Mouse (Mus musculus): ENCODE results near the gene Pank1. TPM values are rescaled to one million over a fixed set of nuclear protein-coding genes. Genes with fewer than 3 reads are reported as not detected.

The Pank1 gene
- polyA plus RNA-seq, 1 experiment from 2014 or later, result 14.1 TPM

DNA sequence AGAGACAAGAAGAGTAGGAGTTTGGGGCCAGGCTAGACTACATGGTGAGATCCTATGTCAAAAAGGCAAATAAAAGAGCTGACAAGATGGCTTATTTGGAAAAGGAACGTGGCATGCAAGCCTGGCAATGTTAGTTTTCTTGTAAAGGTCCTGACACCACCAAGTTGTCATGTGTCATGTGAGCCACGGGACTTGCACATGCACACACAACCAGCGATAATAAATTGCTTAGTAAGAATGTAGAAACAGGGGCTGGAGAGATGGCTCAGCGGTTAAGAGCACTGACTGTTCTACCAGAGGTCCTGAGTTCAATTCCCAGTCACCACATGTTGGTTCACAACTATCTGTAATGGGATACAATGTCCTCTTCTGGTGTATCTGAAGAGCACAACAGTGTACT lies 7.1 kb upstream of the Pank1 start:
- H3K27me3 ChIP-seq (ENCODE audit: control insufficient read depth, insufficient read depth, low read length), result no peaks in the 10 kb centered on the region
- WGBS, result 90% methylated on average over 4 of the region's 4 CpGs
- H3K9me3 ChIP-seq (ENCODE audit: control insufficient read depth, low read length), result no peaks in the 10 kb centered on the region
- no peak for ATAC-seq (ENCODE audit: low read depth)
- H3K4me3 ChIP-seq (ENCODE audit: low read depth, low read length), result no peak overlapping the region
- no peaks in the 10 kb centered on the region for H3K4me1 ChIP-seq (ENCODE audit: control insufficient read depth, insufficient read depth, low read length)
- no peak overlapping the region for H3K9ac ChIP-seq (replicated peaks; ENCODE audit: low read depth, low read length)
- no peaks in the 10 kb centered on the region for H3K36me3 ChIP-seq (ENCODE audit: control insufficient read depth, insufficient read depth, low read length)
- no peak overlapping the region for H3K27ac ChIP-seq (ENCODE audit: low read depth, low read length)
- H3K4me2 ChIP-seq (ENCODE audit: low read depth, low read length), result no peak overlapping the region

DNA sequence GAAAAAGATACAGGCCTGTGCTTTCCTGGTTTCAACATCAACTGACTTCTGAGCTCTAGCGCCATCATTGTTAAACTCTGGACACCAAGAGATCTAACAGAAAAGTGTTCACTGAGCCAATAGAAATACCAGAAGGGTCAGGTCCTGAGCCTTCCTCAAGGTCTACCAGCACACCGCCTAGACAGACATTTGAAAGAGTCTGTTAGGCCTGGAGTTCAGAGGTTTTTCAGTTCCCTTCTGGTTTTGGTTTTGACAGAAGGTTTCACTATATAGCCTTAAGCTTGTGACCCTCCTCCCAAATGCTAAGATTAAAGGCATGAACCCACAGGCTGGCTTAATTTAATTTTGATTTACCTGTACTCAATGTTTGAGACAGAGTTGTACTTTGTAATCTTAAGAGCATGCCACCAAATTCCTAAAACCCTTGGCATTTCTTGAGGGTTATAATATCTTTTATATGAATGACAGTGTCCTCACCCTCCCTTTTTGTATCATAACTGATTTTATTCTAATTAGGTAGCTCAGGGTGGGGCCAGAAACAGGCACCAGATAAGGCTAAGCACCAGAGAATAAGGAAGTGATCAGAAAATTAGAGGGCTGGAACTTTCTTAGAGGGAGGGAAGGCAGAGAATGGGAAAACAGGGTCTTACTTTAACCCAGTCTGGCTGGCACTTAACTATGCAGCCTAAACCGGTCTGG lies 4.4 kb upstream of the Pank1 start:
- Histone ChIP-seq H3K4me2 (ENCODE audit: low read depth, low read length) (no peak overlapping the region), H3K36me3 (ENCODE audit: control insufficient read depth, insufficient read depth, low read length) (no peaks in the 10 kb centered on the region), H3K4me3 (ENCODE audit: low read depth, low read length) (no peak overlapping the region), H3K4me1 (ENCODE audit: control insufficient read depth, insufficient read depth, low read length) (no peaks in the 10 kb centered on the region; the same call in 1 of the 2 replicates), H3K9me3 (ENCODE audit: control insufficient read depth, low read length) (no peaks in the 10 kb centered on the region), H3K27me3 (ENCODE audit: control insufficient read depth, insufficient read depth, low read length) (no peaks in the 10 kb centered on the region), H3K9ac (replicated peaks; ENCODE audit: low read depth, low read length) (no peak overlapping the region), H3K27ac (ENCODE audit: low read depth, low read length) (no peak overlapping the region)
- ATAC-seq (ENCODE audit: low read depth), result no peak
- WGBS, result 94% methylated on average over 3 of the region's 3 CpGs

DNA sequence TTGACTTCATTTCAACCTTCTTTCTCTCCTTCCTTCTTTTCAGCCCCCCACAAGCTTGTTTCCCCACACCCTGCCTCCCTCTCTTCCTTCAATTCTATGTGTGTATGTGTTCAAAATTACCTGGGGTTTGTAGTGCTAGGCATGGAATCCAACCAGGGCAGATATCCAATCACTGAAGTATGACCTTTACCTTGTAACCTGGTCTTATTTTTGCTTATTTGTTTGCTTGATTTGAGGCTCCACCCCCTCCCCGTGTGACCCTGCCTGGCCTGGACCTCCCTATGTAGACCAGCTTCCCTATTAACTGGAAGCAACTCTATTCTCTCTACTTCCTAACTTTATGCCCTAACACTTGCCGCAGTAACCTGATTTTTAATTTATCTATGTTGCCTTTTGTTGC lies 3.2 kb upstream of the Pank1 start:
- Histone ChIP-seq H3K9ac (replicated peaks; ENCODE audit: low read depth, low read length) (no peak overlapping the region), H3K27ac (ENCODE audit: low read depth, low read length) (no peak overlapping the region), H3K27me3 (ENCODE audit: control insufficient read depth, insufficient read depth, low read length) (no peaks in the 10 kb centered on the region), H3K4me2 (ENCODE audit: low read depth, low read length) (no peak overlapping the region), H3K4me1 (ENCODE audit: control insufficient read depth, insufficient read depth, low read length) (no peaks in the 10 kb centered on the region; the same call in 1 of the 2 replicates), H3K36me3 (ENCODE audit: control insufficient read depth, insufficient read depth, low read length) (no peaks in the 10 kb centered on the region), H3K9me3 (ENCODE audit: control insufficient read depth, low read length) (no peaks in the 10 kb centered on the region), H3K4me3 (ENCODE audit: low read depth, low read length) (no peak overlapping the region)
- WGBS, result 91% methylated on average over 2 of the region's 2 CpGs
- ATAC-seq (ENCODE audit: low read depth), result no peak

DNA sequence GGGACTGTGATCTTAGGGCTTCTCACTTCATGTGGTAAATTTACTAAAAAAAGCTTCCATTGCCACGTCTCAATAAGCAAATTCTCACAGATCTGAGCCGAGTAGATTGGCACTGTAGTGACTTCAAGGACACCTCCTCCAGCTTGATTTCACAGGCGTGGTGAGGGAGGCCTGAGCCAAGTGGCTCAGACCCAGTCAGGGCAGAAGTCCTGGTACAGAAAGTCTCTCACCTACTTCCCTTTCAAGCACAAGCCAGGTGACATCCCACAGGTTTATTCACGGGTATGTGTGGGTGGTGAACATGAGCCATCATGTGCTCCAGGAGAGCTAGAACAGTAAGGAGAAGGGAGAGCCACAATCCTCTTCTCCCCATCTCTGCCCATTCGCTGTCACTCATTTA lies 1.9 kb upstream of the Pank1 start:
- Histone ChIP-seq H3K27me3 (ENCODE audit: control insufficient read depth, insufficient read depth, low read length) (no peaks in the 10 kb centered on the region), H3K9me3 (ENCODE audit: control insufficient read depth, low read length) (no peaks in the 10 kb centered on the region), H3K9ac (replicated peaks; ENCODE audit: low read depth, low read length) (no peak overlapping the region), H3K4me2 (ENCODE audit: low read depth, low read length) (no peak overlapping the region), H3K27ac (ENCODE audit: low read depth, low read length) (no peak overlapping the region), H3K4me1 (ENCODE audit: control insufficient read depth, insufficient read depth, low read length) (no peaks in the 10 kb centered on the region; the same call in 1 of the 2 replicates), H3K4me3 (ENCODE audit: low read depth, low read length) (no peak overlapping the region), H3K36me3 (ENCODE audit: control insufficient read depth, insufficient read depth, low read length) (no peaks in the 10 kb centered on the region)
- 87% methylated on average over 5 of the region's 5 CpGs for WGBS
- no peak for ATAC-seq (ENCODE audit: low read depth)

DNA sequence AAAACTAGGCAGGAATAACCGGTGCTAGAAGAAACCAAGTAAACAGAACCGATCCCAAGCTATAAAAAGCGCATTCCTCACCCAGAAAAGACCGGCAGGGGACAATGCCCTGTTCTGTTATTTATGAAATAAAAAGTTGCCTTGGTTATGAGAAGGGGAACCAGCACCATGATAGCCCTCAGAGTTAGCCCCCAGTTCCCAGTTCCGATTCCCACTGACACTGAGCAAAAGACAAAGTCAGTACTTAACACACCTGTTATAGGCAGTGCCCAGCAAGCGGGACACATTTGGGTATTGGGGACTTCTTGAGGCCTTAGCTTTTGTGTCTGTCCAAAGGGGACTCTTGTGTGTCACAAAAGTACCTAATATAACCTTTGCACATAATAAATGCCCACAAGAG lies 369 bp upstream of the Pank1 start:
- Histone ChIP-seq H3K9ac (replicated peaks; ENCODE audit: low read depth, low read length) (peak overlapping the region; percentile 94; the same call in 1 of the 2 replicates), H3K9me3 (ENCODE audit: control insufficient read depth, low read length) (no peaks in the 10 kb centered on the region), H3K27me3 (ENCODE audit: control insufficient read depth, insufficient read depth, low read length) (no peaks in the 10 kb centered on the region), H3K27ac (ENCODE audit: low read depth, low read length) (peak overlapping the region; percentile 98), H3K4me1 (ENCODE audit: control insufficient read depth, insufficient read depth, low read length) (no peaks in the 10 kb centered on the region; the same call in 1 of the 2 replicates), H3K36me3 (ENCODE audit: control insufficient read depth, insufficient read depth, low read length) (no peaks in the 10 kb centered on the region), H3K4me3 (ENCODE audit: low read depth, low read length) (peak overlapping the region; percentile 99), H3K4me2 (ENCODE audit: low read depth, low read length) (peak overlapping the region; percentile 81)
- 11% methylated on average over 6 of the region's 6 CpGs for WGBS
- ATAC-seq (ENCODE audit: low read depth), result no peak

DNA sequence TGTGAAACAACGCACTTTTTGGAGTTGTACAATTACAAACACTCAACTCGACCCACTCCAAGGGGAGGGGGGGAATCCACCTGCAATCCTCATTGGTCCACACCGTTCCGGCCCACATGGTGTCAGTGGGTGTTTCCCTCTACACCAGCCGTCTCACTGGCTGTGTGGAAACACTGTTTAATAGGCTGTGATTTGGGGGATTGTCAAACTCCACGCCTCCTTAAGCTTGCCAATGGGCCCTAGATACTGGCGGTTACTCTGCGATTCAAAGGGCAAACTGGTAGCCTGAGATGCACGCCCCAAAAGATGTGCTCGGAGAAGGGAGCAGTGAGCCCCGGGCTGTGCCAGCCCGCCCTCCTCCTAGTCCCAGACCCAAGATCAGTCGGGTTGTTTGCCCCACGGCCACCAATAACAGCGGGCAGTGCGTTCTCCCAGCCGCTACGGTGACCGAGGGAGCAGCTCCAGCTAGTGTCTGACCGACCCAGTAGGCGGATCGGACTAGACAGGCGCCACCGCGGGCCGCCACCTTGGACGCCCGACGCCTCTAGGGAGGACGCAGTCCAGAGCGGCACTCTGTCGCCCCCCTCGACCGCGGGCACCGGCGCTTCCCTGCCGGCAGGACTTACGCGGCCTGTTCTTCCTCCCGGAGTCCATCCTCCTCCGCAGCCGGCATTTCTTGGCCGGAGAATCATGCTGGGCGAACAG lies 1.2 kb downstream of the Pank1 start:
- Histone ChIP-seq H3K4me3 (ENCODE audit: low read depth, low read length) (peak overlapping the region; percentile 99), H3K9me3 (ENCODE audit: control insufficient read depth, low read length) (no peaks in the 10 kb centered on the region), H3K27ac (ENCODE audit: low read depth, low read length) (peak overlapping the region; percentile 98), H3K27me3 (ENCODE audit: control insufficient read depth, insufficient read depth, low read length) (no peaks in the 10 kb centered on the region), H3K4me2 (ENCODE audit: low read depth, low read length) (peak overlapping the region; percentile 81), H3K9ac (replicated peaks; ENCODE audit: low read depth, low read length) (peak overlapping the region; percentile 94), H3K36me3 (ENCODE audit: control insufficient read depth, insufficient read depth, low read length) (no peaks in the 10 kb centered on the region), H3K4me1 (ENCODE audit: control insufficient read depth, insufficient read depth, low read length) (no peaks in the 10 kb centered on the region; the same call in 1 of the 2 replicates)
- ATAC-seq (ENCODE audit: low read depth), result peak; percentile 97
- under 1% methylated on average over 44 of the region's 45 CpGs for WGBS

DNA sequence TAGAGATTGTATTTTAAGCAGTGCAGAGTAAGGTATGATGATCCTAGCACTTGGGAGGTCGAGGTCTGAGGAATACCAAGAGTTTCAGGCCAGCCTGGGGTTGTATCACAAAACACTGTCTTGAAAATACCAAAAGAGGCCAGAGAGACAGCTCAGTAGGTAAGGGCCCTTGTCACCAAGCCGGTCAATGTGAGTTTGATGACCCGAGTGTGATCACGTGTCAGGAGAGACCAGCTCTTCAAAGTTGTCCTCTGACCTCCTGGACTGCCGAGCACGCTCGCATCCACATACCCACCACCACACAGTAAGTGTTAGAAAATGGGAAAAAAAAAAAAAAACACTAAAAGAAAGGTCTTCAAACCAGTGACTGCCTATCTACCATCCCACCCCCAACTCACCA lies 2.6 kb downstream of the Pank1 start:
- 87% methylated on average over 7 of the region's 7 CpGs for WGBS
- no peak overlapping the region for H3K4me3 ChIP-seq (ENCODE audit: low read depth, low read length)
- H3K36me3 ChIP-seq (ENCODE audit: control insufficient read depth, insufficient read depth, low read length), result no peaks in the 10 kb centered on the region
- H3K4me1 ChIP-seq (ENCODE audit: control insufficient read depth, insufficient read depth, low read length), result no peaks in the 10 kb centered on the region; the same call in 1 of the 2 replicates
- H3K9ac ChIP-seq (replicated peaks; ENCODE audit: low read depth, low read length), result no peak overlapping the region
- peak overlapping the region; percentile 81; the same call in 1 of the 2 replicates for H3K4me2 ChIP-seq (ENCODE audit: low read depth, low read length)
- no peak for ATAC-seq (ENCODE audit: low read depth)
- no peak overlapping the region for H3K27ac ChIP-seq (ENCODE audit: low read depth, low read length)
- H3K9me3 ChIP-seq (ENCODE audit: control insufficient read depth, low read length), result no peaks in the 10 kb centered on the region
- no peaks in the 10 kb centered on the region for H3K27me3 ChIP-seq (ENCODE audit: control insufficient read depth, insufficient read depth, low read length)

DNA sequence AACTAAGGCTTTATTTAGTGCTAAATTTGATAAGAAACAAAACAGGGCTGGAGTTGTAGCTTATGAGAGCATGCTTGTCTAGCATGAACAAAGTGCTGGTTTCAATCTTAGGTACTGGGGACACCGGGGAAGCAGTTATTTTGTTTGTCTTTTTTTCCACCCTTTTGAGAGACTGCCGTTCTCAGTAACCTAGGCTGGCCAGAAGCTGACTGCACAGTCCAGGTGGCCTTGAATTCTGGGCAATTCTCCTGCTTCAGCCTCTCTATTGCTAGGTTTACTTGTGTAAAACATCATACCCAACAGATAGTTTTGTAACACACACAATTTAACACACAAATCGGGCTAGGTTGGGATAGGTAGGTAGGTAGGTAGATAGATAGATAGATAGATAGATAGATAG lies 9.9 kb downstream of the Pank1 start:
- Histone ChIP-seq H3K9ac (replicated peaks; ENCODE audit: low read depth, low read length) (no peak overlapping the region), H3K4me3 (ENCODE audit: low read depth, low read length) (no peak overlapping the region), H3K9me3 (ENCODE audit: control insufficient read depth, low read length) (no peaks in the 10 kb centered on the region), H3K27me3 (ENCODE audit: control insufficient read depth, insufficient read depth, low read length) (no peaks in the 10 kb centered on the region), H3K4me2 (ENCODE audit: low read depth, low read length) (no peak overlapping the region), H3K27ac (ENCODE audit: low read depth, low read length) (no peak overlapping the region), H3K36me3 (ENCODE audit: control insufficient read depth, insufficient read depth, low read length) (no peaks in the 10 kb centered on the region), H3K4me1 (ENCODE audit: control insufficient read depth, insufficient read depth, low read length) (no peaks in the 10 kb centered on the region)
- ATAC-seq (ENCODE audit: low read depth), result no peak
- WGBS, result 89% methylated on average over 3 of the region's 3 CpGs

DNA sequence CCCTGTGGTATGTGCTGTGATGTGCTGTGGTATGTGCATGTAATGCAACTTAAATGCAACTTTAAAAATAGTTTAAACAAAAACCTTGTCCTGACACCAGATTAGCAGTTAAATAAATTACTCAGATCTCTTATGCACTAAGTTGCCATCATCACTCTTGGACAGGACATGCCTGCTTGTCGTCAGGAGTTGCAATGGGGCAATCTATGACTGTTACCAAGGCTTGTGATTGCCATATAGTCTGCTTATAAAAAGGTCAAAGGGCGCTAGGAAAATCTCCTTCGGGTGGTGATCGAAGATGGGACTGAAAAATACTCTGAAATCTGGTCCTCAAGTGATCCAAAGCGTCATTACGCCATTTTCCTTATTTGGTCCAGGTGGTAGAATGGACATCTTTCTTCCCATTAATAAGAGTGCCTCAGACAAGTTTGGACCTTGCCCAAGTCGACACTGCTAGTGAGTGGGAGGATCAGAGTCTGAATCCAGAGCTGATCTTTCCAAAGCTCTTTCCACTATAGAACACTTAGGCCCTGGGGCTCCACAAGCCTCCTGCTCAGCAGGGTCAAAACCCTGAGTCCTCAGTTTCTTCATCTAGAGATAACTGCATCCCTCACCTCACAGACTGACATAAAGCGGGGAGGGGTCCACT lies 11.0 kb downstream of the Pank1 start:
- H3K4me2 ChIP-seq (ENCODE audit: low read depth, low read length), result no peak overlapping the region

More for the DNA sequence above, 11.0 kb downstream of the Pank1 start:
- 95% methylated on average over 8 of the region's 8 CpGs for WGBS
- H3K9ac ChIP-seq (replicated peaks; ENCODE audit: low read depth, low read length), result no peak overlapping the region
- H3K27me3 ChIP-seq (ENCODE audit: control insufficient read depth, insufficient read depth, low read length), result no peaks in the 10 kb centered on the region
- no peak overlapping the region for H3K27ac ChIP-seq (ENCODE audit: low read depth, low read length)
- H3K36me3 ChIP-seq (ENCODE audit: control insufficient read depth, insufficient read depth, low read length), result no peaks in the 10 kb centered on the region
- no peak for ATAC-seq (ENCODE audit: low read depth)
- no peak overlapping the region for H3K4me3 ChIP-seq (ENCODE audit: low read depth, low read length)
- no peaks in the 10 kb centered on the region for H3K9me3 ChIP-seq (ENCODE audit: control insufficient read depth, low read length)
- no peaks in the 10 kb centered on the region for H3K4me1 ChIP-seq (ENCODE audit: control insufficient read depth, insufficient read depth, low read length)

Data from neural tube, embryonic 14.5 days (tissue).